Mouse (Mus musculus) kidney, postnatal 0 days (tissue): ENCODE data around the gene Ankk1. TPM values are rescaled to one million over a fixed set of nuclear protein-coding genes. Genes with fewer than 3 reads are reported as not detected.

Experiments
- ATAC-seq: fragments of 200-750 bp; cut with Nextera tagmentation; replicated peaks from 2 replicates; pipeline ENCODE4 v1.8.0; 2017; ENCODE audit warnings: low read depth, moderate number of reproducible peaks, moderate TSS enrichment, moderate library complexity; ENCODE audit not compliant: low FRiP score
- DNase-seq: peaks from one replicate; pipeline ENCODE4 v3.0.0-alpha.2; 2016; ENCODE audit warnings: low spot score
- H3K27ac ChIP-seq: fragments of 300-500 bp; sonication (generic); 2 replicates; pipeline ENCODE4 v1.5.1; 2014; ENCODE audit warnings: mild to moderate bottlenecking
- H3K27me3 ChIP-seq: fragments of 300-500 bp; sonication (generic); 2 replicates; pipeline ENCODE4 v1.6.1; 2014; ENCODE audit warnings: low read length, mixed read lengths; ENCODE audit not compliant: insufficient read depth
- H3K36me3 ChIP-seq: fragments of 300-500 bp; sonication (generic); 2 replicates; pipeline ENCODE4 v1.6.1; 2014; ENCODE audit warnings: low read length, mixed read lengths; ENCODE audit not compliant: insufficient read depth
- H3K4me1 ChIP-seq: fragments of 300-500 bp; sonication (generic); replicated peaks from 2 replicates; pipeline ENCODE4 v1.6.1; 2014; ENCODE audit warnings: antibody characterized with exemption, low read length, mixed read lengths; ENCODE audit not compliant: insufficient read depth
- H3K4me2 ChIP-seq: fragments of 300-500 bp; sonication (generic); 2 replicates; pipeline ENCODE4 v1.6.1; 2014; ENCODE audit warnings: mild to moderate bottlenecking, low read length, moderate library complexity, mixed read lengths
- H3K4me3 ChIP-seq: fragments of 300-500 bp; sonication (generic); replicated peaks from 2 replicates; pipeline ENCODE4 v1.5.1; 2014; ENCODE audit warnings: low read depth, low read length
- H3K9ac ChIP-seq: fragments of 300-500 bp; sonication (generic); 2 replicates; pipeline ENCODE4 v1.6.1; 2014; ENCODE audit warnings: low read depth, low read length
- H3K9me3 ChIP-seq: fragments of 300-500 bp; sonication (generic); replicated peaks from 2 replicates; pipeline ENCODE4 v1.6.1; 2016; ENCODE audit warnings: low read length, inconsistent platforms, mixed read lengths
- CTCF ChIP-seq: IDR thresholded peaks from 2 replicates; pipeline ENCODE4 v1.5.1; 2016; ENCODE audit warnings: antibody characterized with exemption, low read depth, mild to moderate bottlenecking, moderate library complexity
- WGBS: fragments of 180-500 bp; shearing (Covaris S2); extraction: QIAGEN DNeasy Blood & Tissue Kit; methylation state at CpG from one replicate; pipeline ENCODE4 v1.1.7; 2014; 5-methylcytosine and 5-hydroxymethylcytosine counted together
- polyA plus RNA-seq: library from polyadenylated mRNA; unstranded; fragments of >200 nt; fragmentation: Nextera tagmentation; extraction: Ambion mirVana; gene quantifications from 2 replicates; pipeline ENCODE4 v1.2.1, GENCODE M21; 2015

Gene Ankk1
- not detected in 2 replicates for polyA plus RNA-seq

DNA sequence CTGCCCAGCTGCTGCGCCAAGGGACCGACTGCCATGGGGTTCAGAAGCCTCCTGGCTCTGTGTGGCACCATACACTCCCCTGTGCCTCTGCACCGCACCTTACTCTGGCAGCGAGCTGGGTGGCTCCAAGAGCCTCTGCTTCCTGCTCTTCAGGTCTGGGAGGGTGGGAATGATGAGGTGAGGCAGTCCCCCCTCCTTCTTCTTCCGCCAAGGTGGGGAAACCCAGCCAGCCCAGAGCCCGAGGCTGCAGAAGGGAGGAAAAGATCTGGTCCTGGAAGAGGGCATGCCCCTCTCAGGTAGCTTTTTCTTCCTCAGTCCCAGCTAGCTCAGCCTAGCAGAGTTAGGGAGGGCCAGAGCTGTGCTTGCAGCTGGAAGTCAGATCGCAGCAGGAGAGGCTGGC is at the start of gene Ankk1:
Ankk1 (minus strand) TSS at position 101 of the 400 bp plus-strand sequence.
- DNase-seq: no peak
- Histone ChIP-seq H3K4me3 (no peak within 1 kb of the TSS), H3K4me1 (no peaks in the 10 kb centered on the region), H3K9me3 (no peaks in the 10 kb centered on the region), H3K9ac (no peak within 1 kb of the TSS), H3K27ac (no peak within 1 kb of the TSS), H3K27me3 (no peaks in the 10 kb centered on the region), H3K36me3 (no peaks in the 10 kb centered on the region), H3K4me2 (no peak within 1 kb of the TSS)
- 71% methylated on average over 7 of the region's 7 CpGs for WGBS
- no peak for ATAC-seq
- TF ChIP-seq CTCF: no peak

DNA sequence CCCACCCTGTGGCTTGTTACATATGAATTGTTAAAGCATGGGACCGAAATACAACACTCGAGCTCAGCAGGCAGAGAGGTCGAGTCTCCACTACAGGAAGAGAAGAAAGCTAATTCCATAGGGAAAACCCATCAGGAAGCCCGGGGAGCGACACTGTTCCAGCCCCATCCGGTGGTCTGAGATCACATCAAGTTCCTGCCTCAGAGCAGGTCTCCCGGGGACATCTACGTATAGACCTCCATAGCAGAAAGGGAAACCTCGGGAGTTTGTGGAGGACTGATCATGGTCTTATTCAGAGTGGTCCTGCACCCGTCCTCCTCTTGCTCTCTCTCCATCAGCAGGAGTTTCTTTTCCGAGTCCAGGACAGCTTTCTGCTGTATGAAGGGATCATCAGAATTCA is 45.3 kb upstream of the Ankk1 start:
- no peaks in the 10 kb centered on the region for H3K4me1 ChIP-seq
- H3K9ac ChIP-seq: no peak overlapping the region
- WGBS: 61% methylated on average over 11 of the region's 11 CpGs
- H3K9me3 ChIP-seq: no peaks in the 10 kb centered on the region
- TF ChIP-seq CTCF: no peak
- ATAC-seq (no peak), DNase-seq (no peak)
- no peak overlapping the region for H3K4me2 ChIP-seq
- no peak overlapping the region for H3K4me3 ChIP-seq
- H3K27me3 ChIP-seq: no peaks in the 10 kb centered on the region
- no peak overlapping the region for H3K27ac ChIP-seq
- H3K36me3 ChIP-seq: no peaks in the 10 kb centered on the region

DNA sequence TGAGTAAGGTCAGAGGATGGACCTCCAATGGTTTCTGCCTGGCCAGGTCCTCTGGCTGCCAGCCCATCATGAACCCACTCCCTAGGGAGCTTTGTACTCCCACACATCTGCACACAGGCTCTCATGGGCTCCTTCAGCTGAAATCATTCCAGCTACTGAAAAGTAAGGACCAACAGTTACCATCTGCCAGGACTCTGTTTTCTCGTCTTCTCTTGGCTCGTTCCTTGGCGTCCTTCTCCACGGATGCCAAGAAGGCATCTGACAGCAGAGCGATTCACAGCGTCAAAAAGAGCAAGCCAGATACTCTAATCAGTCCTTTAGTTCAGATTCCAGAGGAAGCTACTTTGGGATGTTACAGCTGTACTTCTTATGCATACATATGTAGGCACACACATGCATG is 44.1 kb upstream of the Ankk1 start:
- H3K4me3 ChIP-seq: no peak overlapping the region
- H3K9ac ChIP-seq: no peak overlapping the region
- H3K9me3 ChIP-seq: no peaks in the 10 kb centered on the region
- no peak overlapping the region for H3K27ac ChIP-seq
- no peaks in the 10 kb centered on the region for H3K36me3 ChIP-seq
- no peaks in the 10 kb centered on the region for H3K27me3 ChIP-seq
- no peak for DNase-seq
- H3K4me2 ChIP-seq: no peak overlapping the region
- ATAC-seq: no peak
- 70% methylated on average over 6 of the region's 6 CpGs for WGBS
- H3K4me1 ChIP-seq: no peaks in the 10 kb centered on the region
- TF ChIP-seq CTCF: no peak

DNA sequence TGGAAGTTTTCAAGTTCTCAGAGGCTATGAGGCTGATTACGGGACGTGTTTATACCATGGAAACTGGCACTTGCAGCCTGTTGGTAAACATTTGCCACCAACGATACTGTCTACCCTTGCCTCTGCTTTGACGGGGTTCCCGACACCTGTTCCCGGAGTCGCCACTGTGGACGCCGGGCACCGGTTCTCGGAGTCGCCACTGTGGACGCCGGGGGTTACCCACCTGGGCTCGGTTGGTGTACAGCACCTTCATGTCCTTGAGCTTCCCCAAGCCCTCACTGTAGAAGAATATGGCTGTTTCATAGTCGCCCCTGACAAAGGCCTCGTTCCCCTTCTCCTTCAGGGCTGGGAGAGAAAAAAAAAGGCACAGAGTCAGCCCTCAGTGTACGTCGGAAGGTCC is 43.2 kb upstream of the Ankk1 start:
- DNase-seq (no peak), ATAC-seq (no peak)
- Histone ChIP-seq H3K9me3 (no peaks in the 10 kb centered on the region), H3K4me3 (no peak overlapping the region), H3K27me3 (no peaks in the 10 kb centered on the region), H3K4me1 (no peaks in the 10 kb centered on the region), H3K4me2 (no peak overlapping the region), H3K9ac (no peak overlapping the region), H3K36me3 (no peaks in the 10 kb centered on the region), H3K27ac (no peak overlapping the region)
- no peak for TF ChIP-seq CTCF
- WGBS: 92% methylated on average over 19 of the region's 19 CpGs

DNA sequence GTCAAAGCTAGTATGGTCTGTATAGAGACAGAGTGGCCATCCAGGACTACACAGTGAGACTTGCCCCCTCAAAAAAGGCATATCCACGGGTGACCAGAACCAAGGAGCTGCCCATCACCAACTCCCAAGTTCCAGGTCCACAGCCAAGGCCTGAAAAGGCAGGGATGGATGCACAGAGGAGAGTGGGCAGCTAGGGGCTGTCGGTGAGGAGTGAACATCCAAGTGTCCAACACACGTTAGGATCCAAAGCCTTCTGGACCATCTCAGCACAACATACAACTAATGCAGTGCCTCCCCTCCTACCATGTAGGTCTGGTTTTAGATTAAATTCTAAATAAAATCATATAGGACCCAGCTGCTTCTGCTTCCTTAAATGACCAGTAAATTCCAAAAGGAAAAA is 29.3 kb upstream of the Ankk1 start:
- Histone ChIP-seq H3K9me3 (no peaks in the 10 kb centered on the region), H3K27me3 (no peaks in the 10 kb centered on the region), H3K9ac (no peak overlapping the region), H3K27ac (no peak overlapping the region), H3K36me3 (no peaks in the 10 kb centered on the region), H3K4me2 (no peak overlapping the region), H3K4me3 (no peak overlapping the region), H3K4me1 (no peaks in the 10 kb centered on the region)
- no peak for DNase-seq
- WGBS: 73% methylated on average over 3 of the region's 3 CpGs
- no peak for TF ChIP-seq CTCF
- no peak for ATAC-seq

DNA sequence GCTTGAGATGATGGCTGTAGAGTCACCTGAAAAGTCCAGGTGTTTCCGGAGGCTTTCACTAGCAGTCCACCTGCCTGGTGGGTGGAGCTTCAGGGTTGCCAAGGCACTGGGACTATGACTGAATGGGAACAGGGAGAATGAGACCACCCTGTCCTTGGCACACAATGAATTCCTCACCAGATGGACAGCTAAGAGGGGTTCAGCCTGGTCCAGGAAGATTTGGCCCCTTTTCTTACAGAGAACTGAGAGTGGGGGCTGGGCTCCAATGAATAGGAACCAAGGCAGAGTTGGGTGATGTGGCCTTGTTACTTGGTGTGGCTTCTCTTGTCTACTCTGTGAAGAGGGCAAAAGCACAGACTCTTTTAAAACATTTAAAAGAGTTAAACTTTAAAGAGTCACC is 25.6 kb upstream of the Ankk1 start:
- Histone ChIP-seq H3K4me2 (no peak overlapping the region), H3K27me3 (no peaks in the 10 kb centered on the region), H3K27ac (no peak overlapping the region), H3K9me3 (no peaks in the 10 kb centered on the region), H3K4me1 (no peaks in the 10 kb centered on the region), H3K4me3 (no peak overlapping the region), H3K36me3 (no peaks in the 10 kb centered on the region), H3K9ac (no peak overlapping the region)
- 96% methylated on average over 1 of the region's 1 CpGs for WGBS
- DNase-seq (no peak), ATAC-seq (no peak)
- TF ChIP-seq CTCF: no peak

DNA sequence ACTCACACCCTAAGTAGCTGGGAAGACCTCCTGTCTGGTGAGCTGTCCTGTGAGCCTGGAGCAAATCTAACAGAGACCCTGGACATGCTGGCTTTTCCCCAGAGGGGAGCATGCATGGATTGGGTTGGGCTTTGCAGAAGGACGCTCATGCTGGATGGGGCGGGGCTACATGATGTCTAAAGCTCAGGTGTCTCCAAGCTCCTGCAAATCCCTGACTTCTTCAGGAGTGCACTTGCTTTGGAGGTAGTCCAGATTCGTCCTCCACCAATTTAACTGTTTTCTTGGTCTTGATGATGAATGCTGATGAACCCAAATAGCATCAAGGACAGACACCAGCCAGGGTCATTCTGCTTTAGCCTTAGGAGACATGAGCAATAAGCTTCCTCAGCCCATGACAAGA is 23.7 kb upstream of the Ankk1 start:
- Histone ChIP-seq H3K4me2 (no peak overlapping the region), H3K4me3 (no peak overlapping the region), H3K4me1 (no peaks in the 10 kb centered on the region), H3K27ac (no peak overlapping the region), H3K36me3 (no peaks in the 10 kb centered on the region), H3K27me3 (no peaks in the 10 kb centered on the region), H3K9me3 (no peaks in the 10 kb centered on the region), H3K9ac (no peak overlapping the region)
- DNase-seq: no peak
- no peak for TF ChIP-seq CTCF
- no peak for ATAC-seq
- 62% methylated on average over 3 of the region's 3 CpGs for WGBS
